Mouse (Mus musculus): ENCODE results near the gene Pnpla7.

The Pnpla7 gene

DNA sequence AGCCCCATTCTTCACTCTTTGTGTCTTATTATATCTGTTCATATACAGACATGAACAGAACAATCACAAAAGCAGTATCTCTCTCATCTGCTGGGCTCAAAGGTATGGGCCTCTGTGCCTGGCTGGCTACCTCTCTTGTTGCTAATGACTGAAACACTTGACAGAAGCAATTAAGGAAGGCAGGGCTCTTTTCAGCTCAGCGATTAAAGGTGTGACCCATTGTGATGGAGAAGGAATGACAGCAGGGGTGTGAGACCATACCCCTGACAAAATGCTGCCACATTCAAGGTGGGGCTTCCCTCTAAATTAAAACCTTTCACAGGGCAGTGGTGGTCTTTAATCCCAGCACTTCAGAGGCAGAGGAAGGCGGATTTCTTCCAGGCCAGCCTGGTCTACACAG is 11.9 kb downstream of the Pnpla7 start:
- no peak for DNase-seq (ENCODE audit: low spot score in 2 of 2)

DNA sequence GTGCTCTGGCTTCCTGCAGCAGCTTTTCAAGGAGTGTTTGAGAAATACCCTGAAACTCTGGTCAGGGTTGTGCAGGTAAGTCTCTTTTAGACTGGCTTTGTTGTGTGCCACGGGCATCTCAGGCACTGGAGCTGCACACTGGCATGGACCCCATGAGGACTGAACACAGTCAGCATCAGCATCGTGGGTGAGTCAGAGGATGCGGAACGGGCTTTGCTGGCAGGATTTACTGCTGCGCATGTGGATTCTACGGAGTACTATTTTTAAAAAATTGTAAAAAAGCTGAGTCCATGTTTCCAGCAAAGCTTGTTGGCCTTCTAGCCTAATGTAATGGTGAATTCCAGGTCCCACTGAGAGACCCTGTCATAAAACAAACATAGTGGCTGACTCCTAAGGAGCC is 19.5 kb downstream of the Pnpla7 start:
- no peak for DNase-seq (ENCODE audit: low spot score in 2 of 2)

DNA sequence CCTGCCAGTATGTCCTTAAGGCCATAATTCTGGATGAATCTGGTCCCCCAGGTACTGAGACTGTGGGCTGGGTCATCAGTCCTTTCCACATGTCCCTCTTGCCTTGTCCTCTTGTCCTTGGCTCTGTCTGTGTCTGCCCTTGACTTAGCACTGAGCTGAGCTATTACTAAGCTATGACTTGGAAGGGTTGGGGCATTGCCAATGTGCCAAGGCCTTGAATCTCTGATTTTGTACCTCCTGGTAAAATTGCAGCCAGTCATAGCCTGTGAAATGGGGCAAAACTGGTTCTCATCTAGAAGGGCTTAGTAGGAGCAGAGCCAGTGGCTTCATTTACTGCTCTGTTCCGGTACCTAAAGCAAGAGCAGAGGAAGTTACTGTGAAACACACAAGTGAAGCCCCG is 20.6 kb downstream of the Pnpla7 start:
- no peak for DNase-seq (ENCODE audit: low spot score in 2 of 2)

GRCm38 (mm10) chr2:25000544-25001235 is 24.9 kb downstream of the Pnpla7 start:
- DNase-seq (ENCODE audit: low spot score in 2 of 2) = no peak

DNA sequence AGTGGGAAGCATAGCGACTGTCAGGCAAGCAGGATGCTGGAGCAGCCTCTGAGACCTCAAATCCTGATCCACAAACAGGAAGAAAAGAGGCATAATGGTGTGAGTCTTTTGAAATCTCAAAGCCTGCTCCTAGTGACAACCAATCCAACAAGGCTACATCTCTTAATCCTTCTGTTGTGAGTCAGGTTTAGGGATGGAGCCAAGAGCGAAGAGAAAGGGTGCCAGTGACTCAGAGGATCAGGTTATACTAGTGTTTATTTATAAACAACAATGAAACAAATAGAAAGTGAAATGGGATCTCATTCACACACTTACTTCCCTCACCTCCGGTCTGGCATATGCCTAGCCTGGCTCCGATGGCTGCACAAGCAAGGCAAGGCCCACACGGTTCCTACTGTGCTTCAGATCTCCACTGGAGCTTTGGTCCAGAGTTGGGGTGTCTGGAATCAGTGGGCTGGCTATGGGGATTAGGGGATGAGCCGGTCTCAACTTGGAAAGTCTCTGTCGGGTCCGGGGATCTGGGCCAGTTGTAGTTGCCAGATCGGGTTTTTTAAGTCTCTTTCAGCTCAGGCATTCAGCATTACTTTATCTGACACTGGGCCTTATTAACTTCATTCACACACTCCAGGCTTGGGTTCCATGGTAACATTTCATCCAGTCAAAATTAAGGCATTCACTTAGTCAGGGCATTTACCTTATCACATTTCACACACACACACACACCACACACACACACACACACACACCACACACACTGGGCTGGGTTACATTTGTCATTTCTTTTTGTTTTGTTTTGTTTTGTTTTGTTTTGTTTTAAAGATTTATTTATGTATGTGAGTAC is 28.3 kb downstream of the Pnpla7 start:
- no peak for DNase-seq (ENCODE audit: low spot score in 2 of 2)

- no peak for DNase-seq (ENCODE audit: low spot score in 2 of 2)
Observed at GRCm38 (mm10) chr2:25006767-25007166, 30.9 kb downstream of the Pnpla7 start.

GRCm38 (mm10) chr2:25008250-25008649 is 32.4 kb downstream of the Pnpla7 start:
- DNase-seq (ENCODE audit: low spot score in 2 of 2) = no peak

DNA sequence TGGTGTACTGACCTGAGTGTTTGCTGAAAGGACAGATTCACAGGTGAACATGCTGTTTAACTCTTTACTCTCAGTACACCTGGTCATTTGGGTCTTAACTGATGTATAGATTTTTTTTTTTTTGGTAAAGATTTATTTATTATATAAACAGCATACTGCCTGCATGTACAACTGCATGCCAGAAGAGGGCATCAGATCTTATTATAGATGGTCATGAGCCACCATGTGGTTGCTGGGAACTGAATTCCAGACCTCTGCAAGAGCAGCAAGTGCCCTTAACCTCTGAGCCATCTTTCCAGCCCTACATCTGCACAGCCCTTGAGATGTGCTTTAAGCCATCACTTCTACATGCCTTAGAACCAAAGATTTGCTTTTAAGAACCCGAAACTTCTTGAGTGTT is 46.8 kb downstream of the Pnpla7 start:
- DNase-seq (ENCODE audit: low spot score in 2 of 2) = no peak

DNA sequence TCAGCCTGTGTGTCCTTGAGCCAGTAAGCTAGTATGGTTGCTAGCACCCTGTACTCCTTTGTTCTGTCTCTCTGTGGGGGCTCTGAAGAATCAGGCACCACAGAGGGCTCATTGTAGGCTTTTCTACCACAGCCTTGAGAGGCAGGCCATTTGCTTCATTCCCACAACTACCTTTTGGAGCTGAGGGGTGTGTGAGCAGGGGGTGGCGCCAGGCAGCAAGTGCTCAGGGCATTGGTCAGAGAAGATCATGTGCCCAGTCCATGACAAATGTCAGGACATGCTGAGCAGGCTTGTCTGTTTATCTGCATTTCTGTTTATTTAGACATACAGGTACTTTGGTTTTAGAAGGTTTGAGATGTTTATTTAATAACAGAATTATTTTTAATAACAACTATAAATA is 49.3 kb downstream of the Pnpla7 start:
- DNase-seq (ENCODE audit: low spot score in 2 of 2) = no peak

GRCm38 (mm10) chr2:25034994-25035393 is 59.2 kb downstream of the Pnpla7 start:
- DNase-seq (ENCODE audit: low spot score in 2 of 2) = no peak

GRCm38 (mm10) chr2:25040089-25040488 is 64.3 kb downstream of the Pnpla7 start:
- DNase-seq (ENCODE audit: low spot score in 2 of 2) = no peak

DNA sequence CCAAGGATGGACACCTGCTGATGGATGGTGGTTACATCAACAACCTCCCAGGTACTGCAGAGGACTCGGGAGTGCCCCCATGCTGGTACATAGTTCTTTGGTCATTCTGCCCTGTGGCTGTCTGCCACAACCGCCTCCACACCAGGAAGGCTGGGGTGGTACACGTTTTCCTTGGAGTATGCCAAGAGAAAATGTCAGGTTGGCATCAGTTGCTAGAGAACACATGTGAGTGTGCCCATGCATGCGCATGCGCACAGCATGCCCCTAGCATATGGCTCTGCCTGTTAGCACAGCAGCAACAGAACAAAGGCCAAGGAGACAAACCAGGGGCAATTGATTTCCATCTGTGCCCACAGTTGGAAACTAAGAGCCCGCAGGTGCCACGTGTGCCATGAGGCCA is 75.1 kb downstream of the Pnpla7 start:
- DNase-seq (ENCODE audit: low spot score in 2 of 2) = no peak

DNA sequence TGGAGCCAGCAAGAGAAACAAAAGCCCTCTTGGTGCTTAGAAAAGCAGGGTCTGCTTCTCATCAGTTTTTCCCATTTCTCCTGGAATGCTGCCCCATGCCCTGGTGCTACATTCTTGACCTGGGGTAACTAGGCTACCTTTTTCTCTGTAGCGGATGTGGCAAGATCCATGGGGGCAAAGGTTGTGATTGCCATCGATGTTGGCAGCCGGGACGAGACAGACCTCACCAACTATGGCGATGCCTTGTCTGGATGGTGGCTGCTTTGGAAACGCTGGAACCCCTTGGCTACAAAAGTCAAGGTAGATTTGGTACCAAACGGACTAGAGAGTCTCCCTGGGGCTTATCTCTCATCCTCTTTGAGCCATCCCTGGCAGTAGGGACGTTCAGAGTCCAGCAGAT is 75.6 kb downstream of the Pnpla7 start:
- DNase-seq (ENCODE audit: low spot score in 2 of 2) = no peak

DNA sequence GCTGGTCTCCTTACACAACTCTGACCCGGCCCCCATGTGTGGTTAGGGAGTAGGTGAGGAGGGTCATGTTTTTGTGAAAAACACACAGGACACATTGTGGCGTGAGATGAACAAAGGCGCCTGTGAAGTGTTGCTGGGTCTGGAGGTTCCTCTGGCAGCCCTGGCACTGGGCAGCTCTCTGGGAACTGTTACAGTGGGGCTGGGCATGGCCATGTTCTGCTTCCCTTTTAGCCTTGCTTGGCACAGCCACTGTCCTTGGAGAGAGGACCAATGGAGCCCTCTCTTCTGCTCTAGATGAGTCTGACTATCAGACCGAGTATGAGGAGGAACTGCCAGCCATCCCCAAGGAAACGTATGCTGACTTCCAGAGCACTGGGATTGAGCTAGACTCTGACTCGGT is 77.3 kb downstream of the Pnpla7 start:
- no peak for DNase-seq (ENCODE audit: low spot score in 2 of 2)

- DNase-seq (ENCODE audit: low spot score in 2 of 2) = peak; percentile 82 to 86
Observed at GRCm38 (mm10) chr2:25054221-25055067, 78.6 kb downstream of the Pnpla7 start, which contains the start of gene Nsmf. Gene Nsmf, plus strand, starts transcription at chr2:25054355.

- no peak for DNase-seq (ENCODE audit: low spot score in 2 of 2)
Observed at GRCm38 (mm10) chr2:25055068-25055405, 79.2 kb downstream of the Pnpla7 start.

DNA sequence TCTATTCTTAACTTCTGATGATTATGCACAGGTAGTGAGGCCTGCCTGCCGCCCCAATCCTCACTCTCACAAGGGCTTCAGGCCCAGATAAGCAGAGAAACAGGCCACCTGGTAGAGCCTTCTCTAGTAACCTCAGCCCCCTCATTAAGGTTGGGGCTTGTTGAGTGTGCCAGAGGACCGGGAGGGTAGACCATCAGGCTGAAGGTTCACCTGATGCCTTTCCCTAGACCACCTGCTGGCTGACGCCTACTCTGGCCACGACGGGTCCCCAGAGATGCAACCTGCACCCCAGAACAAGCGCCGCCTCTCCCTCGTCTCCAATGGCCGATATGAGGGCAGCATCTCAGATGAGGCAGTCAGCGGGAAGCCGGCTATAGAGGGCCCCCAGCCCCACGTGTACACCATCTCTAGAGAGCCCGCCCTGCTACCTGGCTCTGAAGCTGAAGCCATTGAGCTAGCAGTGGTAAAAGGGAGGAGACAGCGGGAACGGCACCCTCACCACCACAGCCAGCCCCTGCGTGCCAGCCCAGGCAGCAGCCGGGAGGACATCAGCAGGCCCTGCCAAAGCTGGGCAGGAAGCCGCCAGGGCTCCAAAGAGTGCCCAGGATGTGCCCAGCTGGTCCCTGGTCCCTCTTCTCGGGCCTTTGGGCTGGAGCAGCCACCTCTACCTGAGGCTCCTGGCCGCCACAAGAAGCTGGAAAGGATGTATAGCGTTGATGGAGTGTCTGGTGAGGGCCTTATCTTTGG is 79.7 kb downstream of the Pnpla7 start:
- no peak for DNase-seq (ENCODE audit: low spot score in 2 of 2)

DNA sequence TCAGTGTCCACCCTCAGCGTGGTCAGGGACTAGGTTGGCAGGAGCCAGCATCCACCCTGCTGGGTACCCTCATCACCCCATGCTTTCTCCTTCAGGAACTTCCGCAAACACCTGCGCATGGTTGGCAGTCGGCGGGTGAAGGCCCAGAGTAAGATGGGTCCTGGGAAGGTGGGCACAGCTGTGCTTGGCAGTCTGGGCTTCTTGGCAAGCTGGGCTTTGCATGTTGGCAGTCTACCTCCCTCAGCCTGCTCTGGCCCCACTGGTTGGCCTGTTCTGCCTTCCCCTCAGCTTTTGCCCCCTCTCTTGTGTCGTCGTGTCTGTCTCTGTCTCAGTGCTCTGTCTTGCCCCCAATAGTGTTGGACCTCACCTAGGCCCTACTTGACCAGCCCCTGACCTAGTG is 83.1 kb downstream of the Pnpla7 start:
- DNase-seq (ENCODE audit: low spot score in 2 of 2) = no peak

DNA sequence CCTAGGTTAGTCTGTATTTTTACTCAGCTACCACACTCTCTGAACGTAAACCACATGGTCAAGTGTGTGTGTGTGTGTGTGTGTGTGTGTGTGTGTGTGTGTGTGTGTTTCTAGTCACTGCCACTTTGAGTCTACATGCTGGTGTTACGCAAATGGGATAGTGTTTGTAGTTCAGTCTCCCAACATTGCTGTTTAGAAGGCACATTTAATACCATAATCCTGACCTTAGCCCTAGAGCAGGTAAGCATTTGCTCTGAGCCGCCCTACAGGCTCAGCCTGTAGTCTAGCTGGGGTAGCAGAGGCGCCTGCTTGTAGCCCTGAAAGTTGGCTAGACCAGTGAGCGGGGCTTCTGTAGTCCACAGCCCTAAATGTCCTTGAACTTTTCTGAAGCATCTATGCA is 87.7 kb downstream of the Pnpla7 start:
- DNase-seq (ENCODE audit: low spot score in 2 of 2) = no peak

DNA sequence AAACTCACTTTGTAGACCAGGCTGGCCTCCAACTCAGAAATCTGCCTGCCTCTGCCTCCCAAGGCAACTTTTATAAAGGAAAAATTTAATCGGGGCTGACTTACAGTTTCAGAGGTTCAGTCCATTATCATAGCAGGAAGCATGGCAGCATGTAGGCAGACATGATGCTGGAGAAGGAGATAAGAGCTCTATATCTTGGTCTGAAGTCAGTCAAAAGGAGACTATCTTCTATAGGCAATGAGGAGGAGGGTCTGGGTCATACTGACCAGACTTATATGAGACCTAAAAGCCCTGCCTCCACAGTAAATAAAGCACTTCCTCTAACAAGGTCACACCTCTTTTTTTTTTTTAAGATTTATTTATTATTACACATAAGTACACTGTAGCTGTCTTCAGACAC is 88.5 kb downstream of the Pnpla7 start:
- DNase-seq (ENCODE audit: low spot score in 2 of 2) = no peak

DNA sequence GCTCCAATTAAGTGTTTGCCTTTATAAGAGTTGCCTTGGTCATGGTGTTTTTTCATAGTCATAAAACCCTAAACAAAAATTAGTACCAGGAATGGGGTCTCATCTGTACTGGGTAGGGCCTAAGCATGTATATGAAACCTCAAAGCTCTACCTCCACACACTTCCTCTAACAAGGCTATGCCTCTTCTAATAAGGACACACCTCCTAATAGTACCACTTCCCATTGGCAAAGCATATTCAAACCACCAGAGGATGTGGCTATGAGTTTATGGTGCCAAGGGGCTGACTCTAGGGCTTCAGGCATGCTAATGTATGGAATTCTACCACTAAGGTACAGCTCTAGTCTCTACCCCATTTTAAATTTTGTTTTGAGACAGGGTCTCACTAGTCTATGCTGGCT is 89.7 kb downstream of the Pnpla7 start:
- no peak for DNase-seq (ENCODE audit: low spot score in 2 of 2)

DNA sequence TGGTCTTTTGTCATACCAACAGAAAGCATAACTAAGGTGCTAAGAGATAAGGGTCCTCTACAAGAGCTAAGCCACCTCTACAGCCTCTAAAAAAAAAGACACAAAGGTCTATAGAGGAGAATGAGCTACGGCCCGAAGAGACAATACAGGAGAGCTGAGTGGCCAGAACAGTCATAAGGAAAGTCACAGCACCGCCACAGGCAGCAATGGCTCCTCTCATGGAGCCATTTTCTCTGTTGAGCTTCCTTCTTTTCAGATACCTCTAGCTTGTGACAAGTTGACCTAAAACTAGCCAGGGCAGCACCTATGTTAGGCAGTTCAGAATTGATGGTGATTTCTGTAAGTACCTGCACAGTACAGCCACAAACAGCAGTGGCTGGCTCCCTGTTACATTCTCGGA is 90.7 kb downstream of the Pnpla7 start:
- DNase-seq (ENCODE audit: low spot score in 2 of 2) = no peak
